28 mouse cellular contexts compared by ENCODE assay signal in genomic region chr1:59110524-59110923, GRCm38 (mm10). TPM values are rescaled to one million over a fixed set of nuclear protein-coding genes. Genes with fewer than 3 reads are reported as not detected.
A peak's percentile ranks its signal among the peaks of the same experiment; 100 is the strongest.
DNase-seq lines count a peak whose midpoint lies in the region; ATAC-seq and TF ChIP-seq lines count a peak whose summit lies in the region.
"Had no signal": no experiment of that assay in that cellular context is flagged by ENCODE, and none has a peak within 500 bp of the region (broad histone marks: within the 10 kb centered on the region; RNA-seq: fewer than 3 reads in every experiment).

No protein-coding gene starts in this region.

- no peak for TF ChIP-seq CTCF in lung, adult 2 months (IDR thresholded peaks at IDR 0.05; ENCODE audit: insufficient read depth, low read length)

- peaks cover 53% of the 10 kb centered on the region for H3K36me3 ChIP-seq in embryonic facial prominence, embryonic 14.5 days (ENCODE audit: control insufficient read depth, insufficient read depth, low read length)
- H3K36me3 ChIP-seq in embryonic facial prominence, embryonic 10.5 days (replicated peaks): peaks cover 76% of the 10 kb centered on the region
- H3K36me3 ChIP-seq: intestine, embryonic 15.5 days had no signal

- no peaks in the 10 kb centered on the region for H3K4me1 ChIP-seq in embryonic facial prominence, embryonic 14.5 days (ENCODE audit: control insufficient read depth, insufficient read depth, low read length)
- no peaks in the 10 kb centered on the region for H3K4me1 ChIP-seq in embryonic facial prominence, embryonic 10.5 days
- no peaks in the 10 kb centered on the region for H3K4me1 ChIP-seq in lung, adult 2 months (ENCODE audit: control insufficient read depth, insufficient read depth, low read length)
- H3K4me1 ChIP-seq: forebrain, embryonic 10.5 days; heart, embryonic 12.5 days; hindbrain, embryonic 10.5 days; intestine, embryonic 15.5 days had no signal

- no peak overlapping the region for H3K9ac ChIP-seq in embryonic facial prominence, embryonic 14.5 days (ENCODE audit: low read depth, low read length)
- H3K9ac ChIP-seq: intestine, embryonic 15.5 days; liver, embryonic 13.5 days had no signal

- H3K4me2 ChIP-seq in embryonic facial prominence, embryonic 14.5 days (ENCODE audit: low read depth, low read length): no peak overlapping the region
- H3K4me2 ChIP-seq: heart, embryonic 12.5 days; intestine, embryonic 15.5 days; liver, embryonic 13.5 days had no signal

- DNase-seq in embryonic facial prominence, embryonic 14.5 days (ENCODE audit: low spot score): peak; percentile 12
- DNase-seq in embryonic facial prominence, embryonic 10.5 days (ENCODE audit: low spot score): no peak
- peak; percentile 36 to 46 for DNase-seq in kidney, postnatal 36 days
- DNase-seq in kidney, postnatal 10 days: no peak
- peak; percentile 29 for DNase-seq in lung, adult 2 months
- DNase-seq in lung, postnatal 4 days: peak; percentile 19 to 27
- DNase-seq in thymus, postnatal 10 days (ENCODE audit: low spot score in 2 of 2): no peak
- DNase-seq in layer of hippocampus, postnatal 25 days (ENCODE audit: extremely low spot score in 1 of 2, low spot score in 1 of 2): no peak
- DNase-seq: cerebellum, adult 8-10 months; cerebellum, postnatal 36 days; gastrocnemius, postnatal 10 days; heart, adult 11 months; heart, postnatal 10 days; liver, embryonic 13.5 days; midbrain, embryonic 14.5 days; thymus, postnatal 14 days had no signal

- no peak overlapping the region for H3K4me3 ChIP-seq in embryonic facial prominence, embryonic 14.5 days (ENCODE audit: low read depth, low read length)
- no peak overlapping the region for H3K4me3 ChIP-seq in embryonic facial prominence, embryonic 10.5 days
- H3K4me3 ChIP-seq in lung, adult 2 months (replicated peaks; ENCODE audit: extremely low read depth, low read depth, low read length): no peak overlapping the region
- H3K4me3 ChIP-seq: forebrain, embryonic 10.5 days; heart, embryonic 12.5 days; hindbrain, embryonic 10.5 days; intestine, embryonic 15.5 days; liver, embryonic 13.5 days had no signal

- H3K27me3 ChIP-seq in embryonic facial prominence, embryonic 14.5 days (replicated peaks; ENCODE audit: control insufficient read depth, insufficient read depth, low read length): no peaks in the 10 kb centered on the region
- no peaks in the 10 kb centered on the region for H3K27me3 ChIP-seq in embryonic facial prominence, embryonic 10.5 days (replicated peaks; ENCODE audit: low read depth, poor library complexity, severe bottlenecking)
- H3K27me3 ChIP-seq: heart, embryonic 12.5 days; intestine, embryonic 15.5 days; liver, embryonic 13.5 days had no signal

- no peak for TF ChIP-seq POLR2A in lung, adult 2 months (IDR thresholded peaks at IDR 0.05; ENCODE audit: borderline replicate concordance, extremely low read depth, low read depth, low read length)

- peak; percentile 47; the same call in 1 of the 2 replicates for ATAC-seq in embryonic facial prominence, embryonic 14.5 days (ENCODE audit: low read depth)
- ATAC-seq: CD4-positive, CD25-positive, alpha-beta regulatory T cell, adult 4 months; forebrain, embryonic 16.5 days; hindbrain, embryonic 16.5 days; intestine, embryonic 15.5 days had no signal

- H3K9me3 ChIP-seq in embryonic facial prominence, embryonic 14.5 days (ENCODE audit: control insufficient read depth, low read length): no peaks in the 10 kb centered on the region
- H3K9me3 ChIP-seq in embryonic facial prominence, embryonic 10.5 days: no peaks in the 10 kb centered on the region
- H3K9me3 ChIP-seq: forebrain, embryonic 10.5 days; heart, embryonic 12.5 days; hindbrain, embryonic 10.5 days; intestine, embryonic 15.5 days; liver, embryonic 13.5 days had no signal

- 75% methylated on average over 8 of the region's 8 CpGs for WGBS in embryonic facial prominence, embryonic 14.5 days
- 84% methylated on average over 8 of the region's 8 CpGs for WGBS in embryonic facial prominence, embryonic 10.5 days
- WGBS in lung, adult 2 months: 62% methylated on average over 8 of the region's 8 CpGs

- no peak overlapping the region for H3K27ac ChIP-seq in embryonic facial prominence, embryonic 14.5 days (replicated peaks; ENCODE audit: low read depth, low read length)
- no peak overlapping the region for H3K27ac ChIP-seq in embryonic facial prominence, embryonic 10.5 days (replicated peaks)
- H3K27ac ChIP-seq: forebrain, embryonic 10.5 days; hindbrain, embryonic 10.5 days; intestine, embryonic 15.5 days; liver, embryonic 13.5 days had no signal

RNA-seq across cellular contexts. Expression of gene Tmem237, which starts 9.7 kb away (rescaled TPM):
- polyA plus RNA-seq in embryonic facial prominence, embryonic 14.5 days (2014; fragmentation: Nextera tagmentation; extraction: Ambion mirVana): 20.1 and 29.9 TPM in 2 replicates
- polyA plus RNA-seq in embryonic facial prominence, embryonic 10.5 days (2016; fragmentation: Nextera tagmentation; extraction: Ambion mirVana): 33.1 and 36.3 TPM in 2 replicates
- 5.5 and 10.9 TPM in 2 replicates for polyA plus RNA-seq in lung, adult 2 months (2012; rRNA removed)
- 10 to 100 TPM; 27.9 to 29.2 TPM for total RNA-seq in layer of hippocampus, postnatal 25 days (2021)

RNA-seq across cellular contexts. Expression of gene C2cd6, which starts 15.8 kb away (rescaled TPM):
- 2.9 TPM in 1 of 2 replicates, not detected in the other for polyA plus RNA-seq in embryonic facial prominence, embryonic 14.5 days (2014; fragmentation: Nextera tagmentation; extraction: Ambion mirVana)
- not detected in 2 replicates for polyA plus RNA-seq in embryonic facial prominence, embryonic 10.5 days (2016; fragmentation: Nextera tagmentation; extraction: Ambion mirVana)
- not detected in 2 replicates for polyA plus RNA-seq in lung, adult 2 months (2012; rRNA removed)
- total RNA-seq in layer of hippocampus, postnatal 25 days (2021): not detected
- total RNA-seq: gastrocnemius, postnatal 10 days; heart, postnatal 10 days; layer of hippocampus, postnatal 10 days; megakaryocyte-erythroid progenitor cell, adult 5-6 weeks had no signal
- polyA plus RNA-seq: forebrain, embryonic 16.5 days; heart, embryonic 12.5 days; hindbrain, embryonic 10.5 days; hindbrain, embryonic 16.5 days; intestine, embryonic 15.5 days; limb, embryonic 11.5 days; liver, embryonic 13.5 days; lung, embryonic 16.5 days; neural tube, embryonic 11.5 days had no signal

RNA-seq across cellular contexts. Expression of gene Mpp4, which starts 52.7 kb away (rescaled TPM):
- 0.26 and 0.28 TPM in 2 replicates for polyA plus RNA-seq in embryonic facial prominence, embryonic 14.5 days (2014; fragmentation: Nextera tagmentation; extraction: Ambion mirVana)
- polyA plus RNA-seq in embryonic facial prominence, embryonic 10.5 days (2016; fragmentation: Nextera tagmentation; extraction: Ambion mirVana): 0.18 and 0.41 TPM in 2 replicates
- 0.93 and 0.97 TPM in 2 replicates for polyA plus RNA-seq in lung, adult 2 months (2012; rRNA removed)
- total RNA-seq in layer of hippocampus, postnatal 25 days (2021): 1 to 10 TPM; 1.2 to 1.9 TPM
- polyA plus RNA-seq: CD4-positive, CD25-positive, alpha-beta regulatory T cell, adult 4 months had no signal

Comparison
In these comparisons a context has a peak if more than half of its experiments do, and no peak if none do; other contexts are left out.
1. DNase-seq: peak in embryonic facial prominence, embryonic 14.5 days (single experiment), kidney, postnatal 36 days (2 of 2), lung, adult 2 months (single experiment) and lung, postnatal 4 days (2 of 2); none in embryonic facial prominence, embryonic 10.5 days (single experiment), kidney, postnatal 10 days (single experiment), thymus, postnatal 10 days (0 of 2) and layer of hippocampus, postnatal 25 days (0 of 2).